Mouse (Mus musculus): ENCODE measurements at regions not wholly inside any gene's neighbourhood (a gene's known extent, or its start where the extent isn't known, plus 50 kb on each side); places are given as distances from the start of the nearest gene placed in this dataset.

DNA sequence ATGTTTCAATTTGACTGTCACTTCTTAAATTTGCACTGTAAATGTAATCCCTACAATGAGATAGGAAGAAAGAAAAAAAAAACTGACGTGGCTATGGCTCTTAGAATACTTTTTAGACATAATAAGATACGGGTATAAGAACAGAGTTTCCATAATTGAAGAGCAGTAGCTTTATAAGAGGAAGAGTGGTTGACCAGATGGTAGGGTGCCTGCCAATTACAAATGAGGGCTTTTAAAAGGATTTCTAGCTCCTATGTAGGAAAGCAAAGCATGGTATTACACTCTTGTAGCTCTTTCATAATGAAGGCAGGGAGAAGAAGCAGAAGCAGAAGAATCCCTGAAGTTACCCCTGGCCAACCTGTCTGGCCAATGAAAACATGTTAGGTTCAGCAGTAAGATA, 239.7 kb upstream of the Car10 start:
- DNase-seq (ENCODE audit: low read depth) = no peak

DNA sequence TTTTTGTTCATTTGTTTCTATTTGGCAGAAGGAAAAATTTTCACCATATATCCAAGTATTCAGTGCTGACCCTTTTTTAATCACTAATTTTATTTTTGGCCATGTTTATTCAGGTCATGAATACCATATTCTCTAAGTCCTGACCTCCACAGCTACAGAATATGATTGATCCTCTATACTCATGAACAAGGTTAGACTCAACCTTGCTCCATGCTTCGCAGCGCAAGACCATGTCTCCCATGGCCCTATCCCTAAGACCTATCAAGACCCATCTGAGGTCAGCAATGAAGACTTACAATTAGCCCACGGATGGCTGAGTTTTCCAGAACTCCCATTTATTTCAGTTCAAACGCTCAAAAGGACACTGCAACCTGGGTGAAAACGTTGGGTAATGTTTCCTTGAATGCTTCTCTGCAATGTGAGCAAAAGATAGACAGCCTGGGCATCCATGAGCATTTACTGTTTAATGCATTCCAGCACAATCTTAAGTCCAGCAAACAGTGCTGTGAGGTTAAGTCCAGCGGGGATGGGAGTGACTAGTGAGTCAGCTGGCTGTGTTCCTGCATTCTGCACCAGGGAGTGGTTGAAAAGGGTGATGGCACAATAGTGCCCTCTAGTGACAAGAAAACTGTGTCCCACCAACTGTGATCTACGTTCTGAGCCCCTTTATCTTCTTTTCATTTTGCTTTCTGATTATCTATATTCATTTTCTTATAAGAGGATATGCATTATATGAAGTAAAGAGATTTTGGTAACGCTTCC, 208.0 kb upstream of the Car10 start:
- peak; percentile 23 for DNase-seq (ENCODE audit: low read depth)

DNA sequence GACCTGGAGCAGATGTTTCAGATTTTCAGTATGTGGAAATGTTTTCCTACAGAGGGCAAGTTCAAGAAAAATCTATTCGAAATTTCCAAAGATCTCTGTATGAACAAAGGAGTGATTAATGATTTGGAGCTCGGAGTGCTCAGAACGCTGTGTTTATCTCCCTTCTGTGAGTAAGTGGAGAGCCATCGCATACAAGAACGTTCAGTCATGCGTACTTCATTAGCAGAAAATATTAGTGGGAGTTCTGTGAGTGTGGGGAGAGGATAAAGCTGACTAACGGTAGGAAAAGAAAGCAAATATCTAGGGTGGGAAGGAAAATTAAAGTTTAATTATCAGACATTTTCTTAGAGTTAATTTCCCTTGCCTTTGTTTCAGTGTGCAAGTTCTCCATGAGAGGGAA, 198.5 kb upstream of the Car10 start:
- no peak for DNase-seq (ENCODE audit: low read depth)
